Mouse (Mus musculus): ENCODE measurements around the gene Muc1. TPM values are rescaled to one million over a fixed set of nuclear protein-coding genes. Genes with fewer than 3 reads are reported as not detected.
A peak's percentile ranks its signal among the peaks of the same experiment; 100 is the strongest.

Gene Muc1
- polyA plus RNA-seq, 1 experiment from 2014 or later: 1.2 TPM

DNA sequence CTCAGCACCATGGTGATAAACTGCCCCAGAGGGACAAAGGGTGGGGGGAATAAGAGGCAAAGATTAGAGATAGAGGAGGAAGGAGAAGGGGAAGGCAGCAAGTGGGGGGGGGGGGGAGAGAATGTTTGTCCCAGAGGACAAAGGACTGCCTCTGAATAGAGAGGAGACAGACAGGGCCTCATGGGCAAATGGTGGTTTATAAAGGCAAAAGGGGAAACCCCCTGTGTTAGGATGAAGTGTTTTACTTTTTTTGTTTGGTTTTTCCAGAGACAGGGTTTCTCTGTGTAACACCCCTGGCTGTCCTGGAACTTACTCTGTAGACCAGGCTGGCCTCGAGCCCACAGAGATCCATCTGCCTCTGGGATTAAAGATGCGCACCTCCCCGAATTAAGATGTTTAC, 31.4 kb downstream of the Muc1 start:
- no peak overlapping the region for H3K27ac ChIP-seq (replicated peaks)
- H3K27me3 ChIP-seq: no peaks in the 10 kb centered on the region
- ATAC-seq (ENCODE audit: low FRiP score, low read depth): no peak
- no peak overlapping the region for H3K4me2 ChIP-seq
- no peak overlapping the region for H3K4me3 ChIP-seq
- no peak overlapping the region for H3K9ac ChIP-seq
- no peaks in the 10 kb centered on the region for H3K9me3 ChIP-seq
- no peaks in the 10 kb centered on the region for H3K4me1 ChIP-seq (replicated peaks)
- no peaks in the 10 kb centered on the region for H3K36me3 ChIP-seq
- 73% methylated on average over 3 of the region's 3 CpGs for WGBS

DNA sequence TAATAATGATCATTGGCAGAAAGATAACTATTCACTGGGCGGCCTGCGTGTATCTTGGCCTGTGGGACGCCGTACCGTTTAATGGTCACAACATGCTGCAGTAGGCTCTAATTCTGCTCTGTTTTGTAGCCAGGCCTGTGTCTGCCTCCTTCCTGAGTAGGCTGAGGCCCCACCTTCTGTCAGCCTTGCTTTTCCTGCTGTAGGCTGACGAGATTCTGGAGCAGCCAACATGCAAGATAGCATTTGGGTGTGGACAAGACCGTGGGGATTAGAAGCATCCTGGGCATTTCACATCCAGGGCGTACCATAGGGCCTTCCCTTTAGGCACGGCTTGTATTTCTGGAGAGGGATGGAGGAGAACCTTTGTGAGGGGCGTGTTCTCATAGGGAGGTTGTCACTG, 33.6 kb downstream of the Muc1 start:
- no peak for ATAC-seq (ENCODE audit: low FRiP score, low read depth)
- H3K9me3 ChIP-seq: no peaks in the 10 kb centered on the region
- no peak overlapping the region for H3K9ac ChIP-seq
- H3K27ac ChIP-seq (replicated peaks): no peak overlapping the region
- no peak overlapping the region for H3K4me2 ChIP-seq
- no peaks in the 10 kb centered on the region for H3K27me3 ChIP-seq
- no peak overlapping the region for H3K4me3 ChIP-seq
- WGBS: 74% methylated on average over 10 of the region's 10 CpGs
- no peaks in the 10 kb centered on the region for H3K36me3 ChIP-seq
- H3K4me1 ChIP-seq (replicated peaks): peaks cover 14% of the 10 kb centered on the region

DNA sequence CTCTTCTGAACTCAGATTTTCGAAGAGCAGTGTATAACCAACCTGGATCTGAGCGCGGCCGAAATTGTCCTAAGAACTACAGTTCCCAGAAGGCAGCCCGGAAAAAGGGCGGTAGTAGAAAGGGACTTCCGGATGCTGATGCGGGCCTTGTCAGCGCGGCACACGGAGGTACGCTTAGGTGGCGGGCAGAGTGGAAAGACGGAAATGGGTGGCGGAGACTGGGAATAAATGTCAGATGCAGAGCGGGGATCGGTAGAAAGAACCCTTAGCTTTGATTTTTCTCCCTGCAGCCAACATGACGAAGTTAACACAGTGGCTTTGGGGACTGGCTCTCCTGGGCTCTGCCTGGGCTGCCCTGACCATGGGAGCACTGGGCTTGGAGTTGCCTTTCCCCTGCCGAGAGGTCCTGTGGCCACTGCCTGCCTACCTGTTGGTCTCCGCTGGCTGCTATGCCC, 37.6 kb downstream of the Muc1 start:
- H3K9ac ChIP-seq: peak overlapping the region; percentile 93
- peak overlapping the region; percentile 92 for H3K4me2 ChIP-seq
- WGBS: under 1% methylated on average over 20 of the region's 20 CpGs
- peaks cover 48% of the 10 kb centered on the region for H3K4me1 ChIP-seq (replicated peaks)
- H3K9me3 ChIP-seq: no peaks in the 10 kb centered on the region
- peak; percentile 88 for ATAC-seq (ENCODE audit: low FRiP score, low read depth)
- H3K36me3 ChIP-seq: no peaks in the 10 kb centered on the region
- peak overlapping the region; percentile 84 for H3K27ac ChIP-seq (replicated peaks)
- peak overlapping the region; percentile 82 for H3K4me3 ChIP-seq
- H3K27me3 ChIP-seq: no peaks in the 10 kb centered on the region

DNA sequence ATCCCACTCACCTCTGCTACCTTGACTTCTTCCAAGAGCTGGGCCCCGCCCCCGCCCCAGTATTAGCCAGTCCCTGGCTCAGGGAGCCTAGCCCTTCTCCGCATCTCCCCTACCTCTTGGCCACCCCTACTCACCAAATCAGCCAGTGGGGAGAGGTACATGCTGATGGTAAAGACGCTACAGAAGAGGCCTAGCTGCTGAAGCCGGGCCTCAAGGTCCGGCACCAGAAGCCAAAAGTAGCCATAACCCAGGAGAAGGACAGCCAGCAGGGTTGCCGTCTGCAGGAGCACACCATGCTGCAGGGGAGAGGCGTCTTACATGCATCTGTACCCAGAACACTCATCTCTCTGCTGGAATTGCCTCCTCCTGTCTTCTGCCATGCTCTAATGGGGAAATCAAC, 40.1 kb downstream of the Muc1 start:
- no peak for ATAC-seq (ENCODE audit: low FRiP score, low read depth)
- Histone ChIP-seq H3K4me1 (replicated peaks) (peaks cover 48% of the 10 kb centered on the region), H3K9me3 (no peaks in the 10 kb centered on the region), H3K4me3 (no peak overlapping the region), H3K4me2 (peak overlapping the region; percentile 82), H3K9ac (no peak overlapping the region), H3K36me3 (no peaks in the 10 kb centered on the region), H3K27me3 (no peaks in the 10 kb centered on the region), H3K27ac (replicated peaks) (no peak overlapping the region)
- 52% methylated on average over 8 of the region's 8 CpGs for WGBS

DNA sequence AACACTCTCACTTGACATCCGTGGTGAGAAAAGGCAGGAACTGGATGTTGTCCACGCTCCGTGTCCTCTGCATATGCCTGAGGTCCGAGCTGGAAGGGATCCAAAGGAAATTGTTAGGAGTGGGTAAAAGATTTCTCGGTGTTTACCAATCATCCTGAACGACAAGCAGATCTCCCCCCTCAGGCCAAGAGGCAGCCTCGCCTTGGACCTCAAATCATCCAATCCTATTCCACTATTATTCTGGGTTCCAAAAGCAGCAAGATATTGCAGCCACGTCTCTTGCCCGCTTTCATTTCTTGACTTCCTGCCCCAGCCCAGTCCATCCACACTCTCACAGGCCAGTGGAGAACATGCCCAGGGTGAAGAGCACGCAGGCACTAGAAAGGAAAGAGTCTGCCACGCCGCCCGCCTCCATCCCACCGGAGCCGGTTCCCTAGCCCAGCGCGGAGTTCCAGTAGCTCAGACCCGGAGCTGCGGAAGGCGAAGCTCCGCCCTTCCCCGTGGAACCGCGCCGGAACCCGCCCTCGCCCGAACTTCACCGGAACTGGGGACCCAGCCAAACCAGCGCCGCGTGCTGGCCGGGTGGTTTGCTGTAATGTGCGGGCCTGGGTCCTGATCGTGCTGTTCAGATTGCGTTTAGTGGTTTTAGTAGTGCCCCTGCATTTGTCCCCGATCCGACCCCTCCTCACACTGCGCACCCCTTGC, 41.3 kb downstream of the Muc1 start, which contains the start of gene Slc50a1:
TSS of gene Slc50a1 (minus strand) at position 520 of the 705 bp plus-strand sequence.
- peaks cover 48% of the 10 kb centered on the region for H3K4me1 ChIP-seq (replicated peaks)
- peak within 1 kb of the TSS; percentile 87 for H3K27ac ChIP-seq (replicated peaks)
- peak; percentile 58 for ATAC-seq (ENCODE audit: low FRiP score, low read depth)
- 2% methylated on average over 39 of the region's 39 CpGs for WGBS
- no peaks in the 10 kb centered on the region for H3K27me3 ChIP-seq
- H3K36me3 ChIP-seq: no peaks in the 10 kb centered on the region
- H3K4me3 ChIP-seq: peak within 1 kb of the TSS; percentile 59
- H3K9ac ChIP-seq: peak within 1 kb of the TSS; percentile 69
- no peaks in the 10 kb centered on the region for H3K9me3 ChIP-seq
- peak within 1 kb of the TSS; percentile 82 for H3K4me2 ChIP-seq

DNA sequence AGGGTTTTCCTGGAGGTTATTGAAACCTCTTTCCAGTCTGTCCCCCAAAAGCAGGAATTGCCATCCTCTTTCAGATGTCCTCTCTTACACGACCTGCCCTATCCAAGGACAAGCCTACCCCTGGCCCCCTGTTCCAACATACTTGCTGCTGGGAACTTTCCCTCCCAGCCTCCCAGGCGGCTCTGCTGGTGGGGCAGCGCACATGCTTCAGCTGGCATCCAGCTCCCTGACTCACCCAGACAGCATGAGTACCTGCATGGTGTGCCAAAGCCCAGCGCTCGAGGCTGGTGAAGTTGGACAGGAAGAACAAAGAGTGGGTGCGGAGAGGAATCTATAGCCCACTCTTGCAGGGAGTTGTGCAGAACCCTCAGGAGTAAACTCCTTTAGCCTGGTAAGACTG, 42.0 kb downstream of the Muc1 start:
- peak overlapping the region; percentile 59 for H3K4me3 ChIP-seq
- peak overlapping the region; percentile 82 for H3K4me2 ChIP-seq
- H3K4me1 ChIP-seq (replicated peaks): peaks cover 46% of the 10 kb centered on the region
- no peak for ATAC-seq (ENCODE audit: low FRiP score, low read depth)
- WGBS: 63% methylated on average over 6 of the region's 6 CpGs
- no peaks in the 10 kb centered on the region for H3K36me3 ChIP-seq
- H3K9ac ChIP-seq: peak overlapping the region; percentile 69; the same call in 1 of the 2 replicates
- no peaks in the 10 kb centered on the region for H3K27me3 ChIP-seq
- H3K9me3 ChIP-seq: no peaks in the 10 kb centered on the region
- H3K27ac ChIP-seq (replicated peaks): peak overlapping the region; percentile 87; the same call in 1 of the 2 replicates

DNA sequence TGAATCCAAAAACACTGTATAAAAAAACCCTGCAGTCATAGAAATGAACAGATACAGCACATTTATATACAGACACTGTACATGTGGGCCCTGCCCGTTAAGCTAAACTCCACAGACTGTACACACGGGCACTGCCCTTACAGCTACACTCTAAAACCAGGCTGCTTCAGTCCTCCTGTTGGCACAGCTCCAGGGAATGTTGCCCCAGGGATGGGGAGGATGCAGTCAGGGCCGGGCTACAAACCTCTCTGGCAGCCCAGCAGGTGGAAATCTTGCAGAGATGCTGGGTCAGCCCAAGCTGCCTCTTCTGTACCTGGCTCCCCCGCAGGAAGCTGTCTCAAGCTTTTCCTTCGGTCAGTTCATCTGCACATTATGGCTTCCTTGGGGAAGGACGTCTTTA, 42.9 kb downstream of the Muc1 start:
- no peak for ATAC-seq (ENCODE audit: low FRiP score, low read depth)
- Histone ChIP-seq H3K4me1 (replicated peaks) (peaks cover 40% of the 10 kb centered on the region), H3K9ac (no peak overlapping the region), H3K27me3 (no peaks in the 10 kb centered on the region), H3K9me3 (no peaks in the 10 kb centered on the region), H3K36me3 (no peaks in the 10 kb centered on the region), H3K4me3 (no peak overlapping the region), H3K4me2 (no peak overlapping the region), H3K27ac (replicated peaks) (no peak overlapping the region)
- WGBS: 52% methylated on average over 6 of the region's 6 CpGs

DNA sequence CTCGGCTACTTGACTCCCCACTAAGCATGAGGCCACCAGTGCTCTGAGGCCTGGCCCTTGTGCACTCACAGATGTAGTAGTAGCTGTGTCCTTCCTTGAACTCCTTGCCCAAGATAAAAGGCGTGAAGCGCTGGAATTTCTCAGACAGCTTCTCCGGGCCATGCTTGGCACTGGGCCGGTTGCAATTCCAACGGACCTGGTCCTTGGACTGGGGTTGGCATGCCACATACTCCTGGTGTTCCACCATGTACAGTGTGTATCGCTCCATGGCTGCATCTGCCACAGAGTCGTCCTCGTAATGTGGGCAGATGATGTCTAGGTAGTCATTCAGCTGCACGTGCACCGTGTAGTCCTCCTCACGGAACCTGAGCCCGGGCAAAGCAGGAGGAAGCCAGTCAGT, 47.2 kb downstream of the Muc1 start:
- no peak for ATAC-seq (ENCODE audit: low FRiP score, low read depth)

DNA sequence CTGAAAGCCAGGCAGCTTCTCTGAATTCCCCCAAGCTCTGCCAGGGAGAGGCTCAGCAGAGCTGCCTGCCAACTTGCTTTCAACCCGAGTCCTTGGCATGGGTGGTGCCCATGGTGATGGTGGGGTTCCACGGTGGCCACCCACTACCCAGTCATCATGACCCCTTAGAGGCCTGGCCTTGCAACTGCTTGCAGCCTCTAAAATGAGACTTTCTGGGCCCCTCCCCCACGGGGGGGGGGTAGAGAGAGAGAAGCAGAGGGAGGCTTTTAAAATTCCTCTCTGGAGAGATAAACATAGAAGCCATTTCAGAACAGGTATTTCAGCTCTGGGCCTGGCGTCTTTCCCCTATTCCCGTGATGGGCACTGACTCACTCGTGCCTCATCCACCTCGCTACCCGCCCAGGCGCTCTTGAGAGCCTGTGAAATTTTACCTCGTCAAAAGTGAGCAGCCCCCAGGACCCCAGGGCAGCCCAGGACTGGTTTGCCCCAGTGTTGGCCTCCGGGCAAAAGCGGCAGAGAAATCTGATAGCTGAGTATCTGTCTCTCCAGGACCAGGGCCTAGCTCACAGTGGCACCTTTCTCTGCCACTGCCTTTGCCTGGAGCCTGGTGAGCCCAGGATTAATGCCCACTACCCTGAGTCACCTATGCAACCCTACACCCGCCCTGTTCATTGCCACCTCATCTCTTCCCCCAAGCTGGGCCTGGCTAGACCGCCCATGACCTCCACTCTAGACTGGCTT, 48.6 kb downstream of the Muc1 start:
- Histone ChIP-seq H3K27me3 (peaks cover 24% of the 10 kb centered on the region), H3K36me3 (no peaks in the 10 kb centered on the region), H3K4me2 (peak overlapping the region; percentile 70), H3K4me1 (replicated peaks) (peaks cover 40% of the 10 kb centered on the region), H3K27ac (replicated peaks) (no peak overlapping the region), H3K9me3 (no peaks in the 10 kb centered on the region), H3K9ac (no peak overlapping the region), H3K4me3 (peak overlapping the region; percentile 11; the same call in 1 of the 2 replicates)
- ATAC-seq (ENCODE audit: low FRiP score, low read depth): no peak
- 61% methylated on average over 14 of the region's 14 CpGs for WGBS

More for the DNA sequence above, 47.2 kb downstream of the Muc1 start:
- 94% methylated on average over 13 of the region's 13 CpGs for WGBS
- peaks cover 28% of the 10 kb centered on the region for H3K4me1 ChIP-seq (replicated peaks)
- no peak overlapping the region for H3K4me3 ChIP-seq
- no peaks in the 10 kb centered on the region for H3K9me3 ChIP-seq
- H3K27ac ChIP-seq (replicated peaks): no peak overlapping the region
- H3K27me3 ChIP-seq: peaks cover 16% of the 10 kb centered on the region
- H3K4me2 ChIP-seq: no peak overlapping the region
- no peak overlapping the region for H3K9ac ChIP-seq
- no peaks in the 10 kb centered on the region for H3K36me3 ChIP-seq

DNA sequence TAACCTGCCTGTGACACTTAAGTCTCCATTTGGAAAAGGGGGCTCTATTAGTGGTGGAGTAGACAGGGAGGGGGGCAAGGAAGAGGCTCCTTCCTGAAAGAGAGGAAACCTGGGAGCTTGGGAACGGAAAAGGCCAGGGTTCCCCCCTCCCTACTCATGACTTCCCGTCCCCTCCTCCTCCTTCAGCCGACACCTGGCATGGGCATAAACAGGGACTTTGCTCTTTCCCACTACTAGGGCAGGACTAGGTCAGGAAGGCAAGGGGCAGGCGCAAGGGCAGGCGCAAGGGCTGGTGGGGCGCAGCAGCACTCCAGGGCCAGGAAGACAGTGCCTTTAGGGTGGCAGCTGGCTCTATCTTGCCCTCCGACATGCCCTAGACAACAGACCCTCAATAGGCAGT, 49.2 kb downstream of the Muc1 start:
- Histone ChIP-seq H3K4me2 (peak overlapping the region; percentile 70), H3K4me1 (replicated peaks) (peaks cover 40% of the 10 kb centered on the region), H3K36me3 (no peaks in the 10 kb centered on the region), H3K27me3 (peaks cover 25% of the 10 kb centered on the region), H3K4me3 (peak overlapping the region; percentile 43), H3K27ac (replicated peaks) (0 out of 2 replicates have a peak overlapping the region, but pooled peaks have one; percentile 18), H3K9me3 (no peaks in the 10 kb centered on the region), H3K9ac (no peak overlapping the region)
- no peak for ATAC-seq (ENCODE audit: low FRiP score, low read depth)
- WGBS: 75% methylated on average over 7 of the region's 7 CpGs

DNA sequence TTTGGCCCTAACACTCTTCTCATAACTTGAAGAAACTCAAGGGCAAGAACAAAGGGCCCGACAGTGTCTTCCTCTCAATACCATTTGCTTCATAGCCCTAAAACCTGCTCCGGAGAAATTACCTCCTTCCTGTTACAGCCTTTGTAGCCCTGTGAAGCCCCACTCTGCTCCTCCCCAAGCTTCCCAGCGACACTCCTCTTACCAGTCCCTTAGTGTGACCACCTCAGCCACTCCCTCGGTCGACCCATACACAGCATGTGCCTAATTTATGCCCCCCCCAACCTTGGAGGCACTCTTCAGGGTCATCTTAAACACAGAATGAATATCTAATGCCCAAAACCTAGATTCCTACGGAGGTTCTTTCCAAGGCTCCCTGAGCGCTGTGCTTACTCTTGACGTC, 49.8 kb downstream of the Muc1 start:
- Histone ChIP-seq H3K27ac (replicated peaks) (0 out of 2 replicates have a peak overlapping the region, but pooled peaks have one; percentile 18), H3K27me3 (peaks cover 25% of the 10 kb centered on the region), H3K4me1 (replicated peaks) (peaks cover 40% of the 10 kb centered on the region), H3K4me2 (peak overlapping the region; percentile 70), H3K4me3 (peak overlapping the region; percentile 43), H3K9me3 (no peaks in the 10 kb centered on the region), H3K36me3 (no peaks in the 10 kb centered on the region), H3K9ac (peak overlapping the region; percentile 44; the same call in 1 of the 2 replicates)
- no peak for ATAC-seq (ENCODE audit: low FRiP score, low read depth)
- WGBS: 22% methylated on average over 8 of the region's 8 CpGs

Data from hindbrain, embryonic 15.5 days (tissue).